Mouse (Mus musculus) hematopoietic multipotent progenitor cell, adult 10-12 weeks (in vitro differentiated cells): ENCODE measurements around the gene Olfr1505. TPM values are rescaled to one million over a fixed set of nuclear protein-coding genes. Genes with fewer than 3 reads are reported as not detected.

Experiments used
- polyA plus RNA-seq: library from polyadenylated mRNA; stranded (reverse); fragments of >175 nt; gene quantifications from 2 replicates; pipeline ENCODE4 v1.2.3, GENCODE M21; 2012; ENCODE audit warnings: low replicate concordance

Gene Olfr1505
- polyA plus RNA-seq: not detected in 2 replicates

DNA sequence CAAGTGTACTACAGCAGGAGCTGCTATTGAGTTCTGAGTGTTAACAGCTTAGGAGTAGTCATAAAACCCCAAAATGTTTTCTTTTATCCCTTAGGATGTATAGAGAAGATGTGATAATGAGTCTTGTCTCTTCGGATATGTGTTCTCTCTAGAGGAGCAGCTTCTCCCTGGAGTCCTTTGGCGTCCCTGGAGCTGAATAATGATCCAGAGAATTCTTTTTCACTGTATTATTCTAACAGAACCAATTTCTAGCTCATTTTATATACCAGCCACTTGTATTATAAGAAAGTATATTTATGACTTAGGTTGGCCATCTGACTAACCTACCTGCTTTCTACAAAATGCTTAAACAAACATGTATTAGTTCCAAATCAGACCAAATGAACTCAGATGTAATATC, at the start of gene Olfr1505:
Gene Olfr1505 (plus strand): TSS at position 301 of the 400 bp plus-strand sequence.

DNA sequence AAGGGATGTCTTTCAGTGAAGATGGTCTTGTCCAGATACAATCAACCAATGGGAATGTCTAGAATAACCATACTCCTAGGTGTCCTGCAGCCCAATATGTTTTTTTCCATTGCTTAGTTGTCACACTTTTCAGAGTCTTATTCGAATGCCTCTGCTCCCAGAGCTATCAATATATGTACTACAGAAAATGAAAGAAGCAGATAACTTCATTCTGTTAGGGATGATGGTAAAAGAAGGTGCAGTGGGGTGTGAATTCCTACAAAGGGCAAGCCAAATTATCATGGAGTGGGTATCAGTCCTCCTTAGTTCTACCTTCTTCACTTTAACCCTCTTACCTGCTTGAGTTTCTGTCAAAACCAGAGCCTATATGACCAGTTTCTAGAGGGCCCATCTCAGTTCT, 15.5 kb upstream of the Olfr1505 start, which contains the start of gene Olfr1504:
Gene Olfr1504 (minus strand): TSS at position 101 of the 400 bp plus-strand sequence.

Other genes starting within 250 kb of the Olfr1505 start
- gene Olfr1491, start 216.3 kb upstream of the Olfr1505 start, polyA plus RNA-seq: not detected in 2 replicates
- not detected in 2 replicates for gene Olfr1493-ps1, start 190.3 kb upstream of the Olfr1505 start, polyA plus RNA-seq
- gene Olfr1494, start 173.8 kb upstream of the Olfr1505 start, polyA plus RNA-seq: not detected in 2 replicates
- gene Olfr1495, start 148.9 kb upstream of the Olfr1505 start, polyA plus RNA-seq: not detected in 2 replicates
- gene Olfr1496, start 135.7 kb upstream of the Olfr1505 start, polyA plus RNA-seq: not detected in 2 replicates
- not detected in 2 replicates for gene Olfr1497, start 115.3 kb upstream of the Olfr1505 start, polyA plus RNA-seq
- gene Olfr1499, start 94.1 kb upstream of the Olfr1505 start, polyA plus RNA-seq: not detected in 2 replicates
- not detected in 2 replicates for gene Olfr1500, start 83.0 kb upstream of the Olfr1505 start, polyA plus RNA-seq
- not detected in 2 replicates for gene Olfr1501, start 62.8 kb upstream of the Olfr1505 start, polyA plus RNA-seq
- not detected in 2 replicates for gene Olfr1502, start 51.7 kb upstream of the Olfr1505 start, polyA plus RNA-seq
- gene Olfr1504, start 15.6 kb upstream of the Olfr1505 start, polyA plus RNA-seq: not detected in 2 replicates